Mouse (Mus musculus): Measurements from ENCODE around the gene Gm21903. TPM values are rescaled to one million over a fixed set of nuclear protein-coding genes. Genes with fewer than 3 reads are reported as not detected.
"Not testable (repeated sequence)": the region's sequence is repeated elsewhere in the genome, so short reads cannot be mapped to it uniquely, and the experiment has no call there.

Gene Gm21903
- not detected in 2 replicates for polyA plus RNA-seq (2015; fragmentation: Nextera tagmentation; extraction: Ambion mirVana)

DNA sequence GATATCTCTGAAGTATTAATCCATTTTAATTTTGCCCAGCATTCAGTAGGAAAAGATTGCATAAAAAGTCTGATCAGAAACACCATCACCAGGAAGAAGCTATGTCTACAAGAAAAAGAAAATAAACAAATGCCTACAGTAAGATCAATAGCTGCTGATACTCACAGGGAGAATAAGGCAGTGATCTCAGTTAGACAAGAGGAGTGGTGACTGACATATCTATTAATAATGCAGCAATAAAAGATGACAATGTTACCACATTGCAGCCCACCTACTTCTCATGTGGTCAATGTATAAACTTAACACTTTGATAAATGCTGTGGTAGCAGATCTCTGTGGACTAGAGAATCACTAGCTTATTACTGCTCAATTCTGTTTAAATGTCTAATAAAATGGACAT is at the start of gene Gm21903:
Gm21903 (minus strand) TSS at position 101 of the 400 bp plus-strand sequence.
- Histone ChIP-seq H3K4me2 (ENCODE audit: low read depth, low read length) (no peak within 1 kb of the TSS), H3K9me3 (ENCODE audit: control insufficient read depth, low read length) (no peaks in the 10 kb centered on the region), H3K4me1 (replicated peaks; ENCODE audit: control insufficient read depth, insufficient read depth, low read length) (no peaks in the 10 kb centered on the region), H3K4me3 (ENCODE audit: low read length) (no peak within 1 kb of the TSS), H3K36me3 (ENCODE audit: control insufficient read depth, insufficient read depth, low read length) (no peaks in the 10 kb centered on the region), H3K27me3 (ENCODE audit: control insufficient read depth, insufficient read depth, low read depth, low read length) (no peaks in the 10 kb centered on the region), H3K9ac (ENCODE audit: low read length) (no peak within 1 kb of the TSS), H3K27ac (ENCODE audit: low read length) (no peak within 1 kb of the TSS)
- no peak for ATAC-seq (ENCODE audit: low read depth)

DNA sequence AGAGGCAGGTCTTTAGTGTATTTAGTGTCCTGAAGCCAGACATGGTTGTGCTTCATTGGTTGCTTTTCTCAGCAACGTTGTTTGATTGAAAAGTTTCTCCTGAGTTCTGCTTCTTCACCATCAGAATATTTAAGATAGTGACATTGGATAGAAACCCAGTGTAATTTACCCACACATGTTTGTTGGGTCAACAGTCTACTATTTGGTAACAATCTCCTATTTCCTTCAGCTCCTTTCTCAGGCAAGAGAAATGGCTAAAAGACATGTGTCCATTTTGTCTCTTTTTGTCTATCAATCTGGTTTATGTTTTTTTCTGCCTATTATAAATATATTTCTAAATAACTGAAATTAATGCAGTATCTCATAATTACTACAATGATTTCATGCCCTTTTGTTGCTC is 33.8 kb upstream of the Gm21903 start, which contains the start of gene Esp23:
Esp23 (minus strand) TSS at position 101 of the 400 bp plus-strand sequence.
- no peak within 1 kb of the TSS for H3K27ac ChIP-seq (ENCODE audit: low read length)
- peaks cover 2% of the 10 kb centered on the region; the same call in 1 of the 2 replicates for H3K9me3 ChIP-seq (ENCODE audit: control insufficient read depth, low read length)
- no peak within 1 kb of the TSS for H3K4me2 ChIP-seq (ENCODE audit: low read depth, low read length)
- no peaks in the 10 kb centered on the region for H3K36me3 ChIP-seq (ENCODE audit: control insufficient read depth, insufficient read depth, low read length)
- H3K4me1 ChIP-seq (replicated peaks; ENCODE audit: control insufficient read depth, insufficient read depth, low read length): no peaks in the 10 kb centered on the region
- no peak for ATAC-seq (ENCODE audit: low read depth)
- H3K9ac ChIP-seq (ENCODE audit: low read length): no peak within 1 kb of the TSS
- H3K27me3 ChIP-seq (ENCODE audit: control insufficient read depth, insufficient read depth, low read depth, low read length): no peaks in the 10 kb centered on the region
- H3K4me3 ChIP-seq (ENCODE audit: low read length): no peak within 1 kb of the TSS
- 30% methylated on average over 1 of the region's 1 CpGs for WGBS

DNA sequence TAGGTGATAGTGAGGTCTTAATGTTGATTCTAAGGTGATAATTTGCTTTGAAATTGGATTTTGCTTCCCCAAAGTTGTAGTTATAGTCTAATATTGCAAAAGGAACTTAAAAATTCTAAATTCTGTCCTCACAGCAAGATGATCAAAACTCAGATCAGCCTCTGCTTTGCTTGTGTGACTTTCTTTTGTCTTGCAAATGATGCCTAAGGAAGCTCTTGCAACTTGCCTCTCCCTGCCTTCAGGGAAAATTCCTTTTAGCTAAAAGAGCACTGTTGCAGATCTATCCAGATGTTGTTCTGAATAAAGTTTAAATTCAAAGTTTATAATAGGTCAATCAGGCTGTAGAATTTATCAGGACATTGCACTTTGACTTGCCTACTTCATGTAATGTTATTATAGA is 20.5 kb upstream of the Gm21903 start:
- H3K9ac ChIP-seq (ENCODE audit: low read length): no peak overlapping the region
- H3K4me1 ChIP-seq (replicated peaks; ENCODE audit: control insufficient read depth, insufficient read depth, low read length): no peaks in the 10 kb centered on the region
- no peaks in the 10 kb centered on the region for H3K27me3 ChIP-seq (ENCODE audit: control insufficient read depth, insufficient read depth, low read depth, low read length)
- no peak for ATAC-seq (ENCODE audit: low read depth)
- peaks cover 7% of the 10 kb centered on the region for H3K9me3 ChIP-seq (ENCODE audit: control insufficient read depth, low read length)
- H3K4me3 ChIP-seq (ENCODE audit: low read length): no peak overlapping the region
- no peaks in the 10 kb centered on the region for H3K36me3 ChIP-seq (ENCODE audit: control insufficient read depth, insufficient read depth, low read length)
- H3K4me2 ChIP-seq (ENCODE audit: low read depth, low read length): no peak overlapping the region
- H3K27ac ChIP-seq (ENCODE audit: low read length): no peak overlapping the region

DNA sequence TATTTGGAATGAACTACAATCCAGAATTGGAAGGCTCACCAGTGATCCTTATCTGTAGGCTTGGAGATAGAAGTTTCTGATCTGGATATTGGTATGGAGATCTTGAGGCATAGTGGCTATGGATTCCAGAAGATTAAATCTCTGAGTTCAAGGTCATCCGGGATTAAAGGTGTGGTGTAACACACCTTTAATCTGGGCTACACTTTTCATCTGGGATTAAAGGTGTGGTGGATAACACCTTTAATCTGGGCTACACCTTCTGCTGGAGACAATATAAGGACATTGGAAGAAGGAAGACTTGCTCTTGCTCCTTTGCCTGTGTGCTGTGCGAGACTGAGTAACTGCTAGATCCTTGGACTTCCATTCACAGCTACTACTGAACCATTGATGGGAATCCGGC is 6.7 kb downstream of the Gm21903 start, which contains the start of gene Esp24:
Esp24 (plus strand) TSS at position 301 of the 400 bp plus-strand sequence.
- not testable (repeated sequence) for H3K4me3 ChIP-seq (ENCODE audit: low read length); H3K9me3 ChIP-seq (ENCODE audit: control insufficient read depth, low read length); H3K4me1 ChIP-seq (replicated peaks; ENCODE audit: control insufficient read depth, insufficient read depth, low read length); ATAC-seq (ENCODE audit: low read depth); H3K27ac ChIP-seq (ENCODE audit: low read length); H3K4me2 ChIP-seq (ENCODE audit: low read depth, low read length); H3K36me3 ChIP-seq (ENCODE audit: control insufficient read depth, insufficient read depth, low read length); H3K9ac ChIP-seq (ENCODE audit: low read length); H3K27me3 ChIP-seq (ENCODE audit: control insufficient read depth, insufficient read depth, low read depth, low read length)
- WGBS: 80% methylated on average over 3 of the region's 3 CpGs

DNA sequence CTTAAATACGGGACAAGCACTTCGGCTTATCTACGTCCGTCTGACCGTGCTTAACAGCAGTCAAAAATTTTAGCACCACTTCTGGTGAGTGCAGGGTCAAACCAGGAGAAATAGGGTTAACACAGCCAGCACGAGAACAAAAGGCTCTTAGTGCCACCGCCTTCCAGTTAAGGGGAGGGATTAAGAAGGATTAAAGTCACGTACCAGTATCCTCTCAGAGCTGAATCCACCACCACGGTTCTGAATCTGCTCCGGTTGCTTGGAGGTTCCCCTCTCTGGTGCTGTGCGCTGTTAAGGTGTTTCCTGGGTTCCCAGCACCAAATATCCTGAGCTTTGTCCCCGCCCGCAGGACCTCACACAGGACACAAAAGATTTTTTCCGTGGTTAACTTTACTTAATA is 26.0 kb downstream of the Gm21903 start:
- H3K9me3 ChIP-seq (ENCODE audit: control insufficient read depth, low read length): peaks cover 4% of the 10 kb centered on the region; the same call in 1 of the 2 replicates
- 66% methylated on average over 14 of the region's 14 CpGs for WGBS

DNA sequence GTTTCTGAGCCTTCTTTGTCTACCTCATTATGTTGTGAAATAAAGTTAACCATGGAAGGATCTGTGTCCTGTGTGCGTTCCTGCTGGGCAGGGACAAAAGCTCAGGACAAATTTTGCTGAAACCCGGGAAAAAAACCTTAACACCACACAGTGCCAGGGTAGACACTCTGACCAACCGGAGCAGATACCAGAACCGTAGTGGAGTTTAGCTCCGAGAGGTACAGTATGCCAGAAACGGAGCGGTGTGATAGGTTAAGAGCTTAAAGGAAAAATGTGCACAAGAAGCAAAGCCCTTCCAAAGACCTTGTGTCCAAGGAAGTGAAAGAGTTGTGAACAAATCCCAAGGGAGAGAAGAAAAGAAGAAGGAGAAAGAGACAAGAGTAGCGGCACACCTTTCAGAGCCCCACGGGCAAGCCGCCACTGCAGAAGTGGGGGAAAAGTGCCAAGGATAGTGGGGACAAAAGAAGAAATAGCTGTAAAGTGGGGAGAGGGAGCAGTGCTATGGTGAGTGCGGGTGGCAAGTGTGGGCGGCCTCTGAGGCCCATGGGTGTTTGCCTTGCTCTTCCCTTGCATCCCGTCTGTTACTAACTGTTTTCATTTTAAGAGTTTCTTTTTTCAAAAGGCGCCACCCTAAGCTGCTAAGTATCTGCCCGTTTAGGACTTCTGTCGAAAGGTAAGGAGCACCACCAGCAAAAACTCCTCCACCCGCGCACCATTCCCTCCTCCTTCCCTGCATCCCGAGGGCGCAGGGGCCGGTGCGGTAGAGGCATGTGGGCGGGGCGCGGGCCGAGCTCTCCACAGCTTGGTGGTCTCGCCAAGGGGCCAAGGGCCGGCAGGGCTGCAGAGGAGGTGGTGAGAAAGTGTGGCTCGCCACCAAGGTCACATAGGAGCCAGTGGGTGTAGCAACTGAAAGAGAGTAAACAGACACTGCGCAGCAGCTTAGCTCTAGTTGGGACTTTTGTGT is 32.2 kb downstream of the Gm21903 start:
- H3K27ac ChIP-seq (ENCODE audit: low read length): no peak overlapping the region
- 41% methylated on average over 30 of the region's 30 CpGs for WGBS
- H3K27me3 ChIP-seq (ENCODE audit: control insufficient read depth, insufficient read depth, low read depth, low read length): no peaks in the 10 kb centered on the region
- H3K9me3 ChIP-seq (ENCODE audit: control insufficient read depth, low read length): 0 out of 2 replicates have a peak, but pooled peaks cover 3% of the 10 kb centered on the region
- no peaks in the 10 kb centered on the region for H3K4me1 ChIP-seq (replicated peaks; ENCODE audit: control insufficient read depth, insufficient read depth, low read length)
- no peak overlapping the region for H3K9ac ChIP-seq (ENCODE audit: low read length)
- no peak overlapping the region for H3K4me3 ChIP-seq (ENCODE audit: low read length)
- H3K4me2 ChIP-seq (ENCODE audit: low read depth, low read length): no peak overlapping the region
- ATAC-seq (ENCODE audit: low read depth): no peak
- H3K36me3 ChIP-seq (ENCODE audit: control insufficient read depth, insufficient read depth, low read length): no peaks in the 10 kb centered on the region

More for the DNA sequence above, 26.0 kb downstream of the Gm21903 start:
- Histone ChIP-seq H3K9ac (ENCODE audit: low read length) (no peak overlapping the region), H3K36me3 (ENCODE audit: control insufficient read depth, insufficient read depth, low read length) (no peaks in the 10 kb centered on the region), H3K4me2 (ENCODE audit: low read depth, low read length) (no peak overlapping the region), H3K4me1 (replicated peaks; ENCODE audit: control insufficient read depth, insufficient read depth, low read length) (no peaks in the 10 kb centered on the region), H3K27ac (ENCODE audit: low read length) (no peak overlapping the region), H3K27me3 (ENCODE audit: control insufficient read depth, insufficient read depth, low read depth, low read length) (no peaks in the 10 kb centered on the region), H3K4me3 (ENCODE audit: low read length) (no peak overlapping the region)
- no peak for ATAC-seq (ENCODE audit: low read depth)

DNA sequence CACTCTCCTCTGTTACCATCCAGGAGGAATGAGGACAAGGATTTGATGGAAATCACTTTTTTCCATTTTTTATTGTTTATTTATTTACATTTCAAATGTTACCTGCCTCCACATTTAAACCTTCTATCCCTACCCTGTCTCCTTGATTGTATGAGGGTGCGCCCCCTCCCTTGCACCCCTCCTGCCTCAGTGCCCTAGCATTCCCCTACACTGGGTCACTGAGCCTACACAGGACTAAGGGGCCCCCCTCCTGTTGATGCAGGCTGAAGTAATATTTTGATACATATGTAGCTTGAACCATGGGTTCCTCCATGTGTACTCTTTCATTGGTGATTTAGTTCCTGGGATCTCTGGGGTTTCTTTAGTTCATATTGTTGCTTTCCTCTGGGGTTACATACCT is 33.3 kb downstream of the Gm21903 start:
- Histone ChIP-seq H3K4me3 (ENCODE audit: low read length) (no peak overlapping the region), H3K27me3 (ENCODE audit: control insufficient read depth, insufficient read depth, low read depth, low read length) (no peaks in the 10 kb centered on the region), H3K9me3 (ENCODE audit: control insufficient read depth, low read length) (0 out of 2 replicates have a peak, but pooled peaks cover 3% of the 10 kb centered on the region), H3K4me2 (ENCODE audit: low read depth, low read length) (no peak overlapping the region), H3K36me3 (ENCODE audit: control insufficient read depth, insufficient read depth, low read length) (no peaks in the 10 kb centered on the region), H3K27ac (ENCODE audit: low read length) (no peak overlapping the region), H3K4me1 (replicated peaks; ENCODE audit: control insufficient read depth, insufficient read depth, low read length) (no peaks in the 10 kb centered on the region), H3K9ac (ENCODE audit: low read length) (no peak overlapping the region)
- ATAC-seq (ENCODE audit: low read depth): no peak
- WGBS: 79% methylated on average over 1 of the region's 1 CpGs

Other genes starting within 250 kb of the Gm21903 start
- not detected in 2 replicates for gene Esp24, start 6.6 kb downstream of the Gm21903 start, polyA plus RNA-seq (2015; fragmentation: Nextera tagmentation; extraction: Ambion mirVana)
- not detected in 2 replicates for gene Esp23, start 33.7 kb upstream of the Gm21903 start, polyA plus RNA-seq (2015; fragmentation: Nextera tagmentation; extraction: Ambion mirVana)
- not detected in 2 replicates for gene Esp22, start 52.0 kb upstream of the Gm21903 start, polyA plus RNA-seq (2015; fragmentation: Nextera tagmentation; extraction: Ambion mirVana)

Data from lung, embryonic 16.5 days (tissue).